Mouse (Mus musculus): ENCODE data around the gene Spesp1. TPM values are rescaled to one million over a fixed set of nuclear protein-coding genes. Genes with fewer than 3 reads are reported as not detected.

The Spesp1 gene
- total RNA-seq (2021), result under 1 TPM in 1 of 2 experiments, not detected in 1; 0.11 TPM
- long read RNA-seq, result 0 reads

GRCm38 (mm10) chr9:62281991-62282390 is at the start of gene Spesp1:
Gene Spesp1, minus strand, starts transcription at chr9:62282208.
- DNase-seq (ENCODE audit: low spot score in 2 of 2), result no peak

GRCm38 (mm10) chr9:62325965-62326364 is 44.0 kb upstream of the Spesp1 start:
- DNase-seq (ENCODE audit: low spot score in 2 of 2), result no peak

DNA sequence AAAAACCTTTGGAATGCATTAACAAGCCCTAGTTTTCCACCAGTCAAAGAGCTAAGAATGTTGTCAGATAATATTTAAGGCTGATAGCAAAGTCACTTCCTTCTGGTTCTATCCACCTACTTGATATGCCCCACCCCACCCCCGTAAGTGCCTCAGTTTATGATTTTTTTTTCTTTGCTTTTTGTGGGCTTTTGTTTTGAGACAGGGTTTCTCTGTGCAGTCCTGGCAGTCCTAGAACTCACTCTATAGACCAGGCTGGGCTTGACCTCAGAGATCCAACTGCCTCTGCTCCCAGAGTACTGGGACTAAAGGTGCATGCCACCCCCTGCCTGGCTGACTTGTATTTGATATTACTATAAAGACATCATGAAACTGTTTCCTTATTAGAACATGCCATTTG is 41.8 kb upstream of the Spesp1 start:
- DNase-seq (ENCODE audit: low spot score in 2 of 2), result no peak

GRCm38 (mm10) chr9:62318729-62319128 is 36.7 kb upstream of the Spesp1 start:
- no peak for DNase-seq (ENCODE audit: low spot score in 2 of 2)

DNA sequence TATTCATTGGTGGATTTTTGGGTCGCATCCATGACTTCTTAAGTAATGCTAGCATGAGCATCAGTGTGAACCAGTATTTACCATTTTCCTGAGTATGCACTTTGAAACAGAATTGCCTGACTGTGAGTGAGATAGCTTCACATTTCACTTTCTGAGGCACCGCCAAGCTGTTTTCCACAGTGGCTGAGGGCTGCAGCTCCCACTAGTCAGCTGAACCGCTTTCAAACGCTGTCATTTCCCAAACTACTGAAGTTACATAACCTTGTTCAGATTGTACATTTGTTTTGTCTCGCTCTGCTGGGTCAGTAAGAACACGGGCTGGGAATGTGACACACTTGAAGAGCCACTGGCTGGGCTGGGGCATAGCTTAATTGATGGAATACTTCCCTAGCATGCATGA is 33.5 kb upstream of the Spesp1 start:
- no peak for DNase-seq (ENCODE audit: low spot score in 2 of 2)

DNA sequence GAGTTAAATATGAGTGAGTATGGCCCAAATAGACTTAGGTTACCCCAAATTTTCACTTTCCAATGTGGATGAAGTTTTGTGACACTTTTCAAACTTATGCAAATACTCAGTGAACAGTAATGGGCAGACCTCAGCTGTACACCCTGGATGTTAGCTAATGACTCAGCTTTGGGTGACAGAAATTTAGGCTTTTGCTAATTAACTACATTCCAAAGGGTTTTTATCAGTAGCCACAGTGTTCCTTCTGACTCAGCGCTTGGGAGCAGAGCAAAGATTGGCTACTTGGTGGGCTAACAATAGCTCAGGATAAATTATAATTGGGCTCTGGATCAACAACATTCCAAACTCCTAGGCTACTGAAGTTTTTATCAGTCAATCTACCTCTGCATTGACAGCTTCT is 14.9 kb upstream of the Spesp1 start:
- no peak for DNase-seq (ENCODE audit: low spot score in 2 of 2)

DNA sequence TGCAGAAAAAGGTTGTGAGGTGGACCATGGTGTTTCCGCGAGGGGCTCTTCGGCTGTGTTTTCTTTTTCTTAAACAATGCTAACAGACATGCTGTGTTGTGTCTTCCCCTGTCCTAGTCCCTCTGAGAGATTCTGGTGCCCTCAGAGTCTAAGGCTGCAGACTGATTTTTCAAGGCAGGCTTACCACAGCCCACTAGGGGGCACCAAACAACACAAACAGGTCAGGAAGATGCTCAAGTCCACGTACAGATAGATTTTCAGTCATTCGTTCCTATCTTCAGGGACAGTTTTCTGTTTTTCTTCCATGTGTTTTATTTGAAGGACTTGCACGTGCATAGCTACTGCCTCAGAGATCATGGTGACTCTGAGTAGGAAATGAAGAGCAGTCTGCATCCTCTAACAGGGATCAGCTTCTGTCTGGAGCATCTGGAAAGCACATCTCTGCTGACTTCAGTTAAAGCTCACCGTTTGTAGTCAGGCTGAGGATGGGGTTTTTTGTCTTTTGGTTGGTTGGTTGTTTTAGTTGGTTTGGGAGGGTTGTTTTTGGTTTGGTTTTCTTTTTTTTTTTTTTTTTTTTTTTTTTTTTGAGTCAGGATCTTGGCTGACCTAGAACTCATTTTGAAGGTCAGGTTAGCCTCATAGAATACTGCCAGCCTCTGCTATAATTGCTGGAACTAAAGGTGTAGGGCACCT is 13.1 kb upstream of the Spesp1 start:
- peak; percentile 88 to 90 for DNase-seq (ENCODE audit: low spot score in 2 of 2)

- no peak for DNase-seq (ENCODE audit: low spot score in 2 of 2)
Measured at GRCm38 (mm10) chr9:62287633-62288025, 5.6 kb upstream of the Spesp1 start.

DNA sequence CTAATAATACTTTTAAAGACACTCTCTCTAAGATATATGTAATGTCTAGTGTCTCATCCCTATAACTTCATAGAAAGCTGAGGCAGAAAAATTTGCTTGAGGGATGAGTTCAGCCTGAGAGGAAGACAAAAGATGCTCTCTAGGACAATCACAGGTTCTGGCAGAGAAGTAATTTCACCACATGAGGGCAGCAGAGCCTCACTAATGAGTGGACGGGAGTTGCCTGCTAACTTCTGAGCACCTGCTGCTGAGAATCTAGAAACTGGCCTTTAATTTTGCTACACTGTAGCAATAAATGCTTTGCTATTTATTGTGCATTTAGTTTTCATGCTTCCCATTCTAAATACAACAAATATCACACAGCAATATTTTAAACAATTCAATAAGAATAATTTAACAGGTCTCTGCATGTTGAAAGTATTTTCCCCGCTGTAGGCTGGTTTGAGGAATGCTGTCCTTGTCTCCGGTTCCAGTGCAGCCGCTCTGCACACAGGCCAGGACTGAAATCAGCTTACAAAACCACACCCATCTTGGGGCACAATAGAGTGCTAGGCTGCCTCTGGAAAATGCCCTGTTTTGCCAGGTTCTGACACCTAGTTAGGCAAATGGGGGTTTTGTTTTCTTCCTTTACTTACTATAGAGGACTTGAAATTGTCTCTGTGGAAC is 5.1 kb upstream of the Spesp1 start:
- peak; percentile 82 to 84 for DNase-seq (ENCODE audit: low spot score in 2 of 2)

DNA sequence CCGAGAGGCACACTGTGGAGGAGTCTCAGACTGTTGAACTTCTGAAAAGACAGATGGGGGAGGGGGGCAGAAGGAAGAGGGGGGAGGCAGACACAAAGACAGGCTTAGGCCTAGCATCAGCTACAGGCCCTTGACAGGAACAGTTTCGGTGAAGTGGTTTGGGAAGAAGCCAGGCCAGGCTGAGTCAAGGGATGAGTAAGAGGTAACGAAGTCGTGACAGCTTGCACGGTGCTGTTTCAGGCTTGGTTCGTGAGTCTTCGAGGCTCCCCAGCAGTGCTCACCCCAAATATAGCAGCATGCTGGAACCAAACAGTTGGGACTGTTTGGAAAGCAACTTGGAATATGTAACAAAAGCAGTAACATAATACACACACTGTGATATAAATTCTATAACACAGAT is 2.3 kb upstream of the Spesp1 start:
- no peak for DNase-seq (ENCODE audit: low spot score in 2 of 2)

DNA sequence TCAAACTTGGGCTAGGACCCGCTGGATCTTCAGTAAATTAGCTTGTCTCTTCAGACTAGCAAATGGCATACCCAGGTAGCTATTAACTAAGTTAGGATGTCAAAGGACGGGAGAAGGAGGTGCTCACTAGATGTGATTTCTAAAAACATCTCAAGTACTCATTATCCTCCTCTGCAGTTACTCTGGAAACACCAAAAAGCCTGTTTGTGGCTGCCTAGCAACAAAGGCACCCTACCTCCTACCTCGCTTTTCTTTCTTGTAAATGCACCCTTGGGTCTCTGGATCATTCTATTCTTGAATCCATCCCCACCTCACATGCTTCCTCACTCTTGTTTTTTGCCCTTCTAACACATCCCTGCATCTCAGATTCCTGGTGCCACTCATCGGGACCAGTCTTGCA is 5.1 kb downstream of the Spesp1 start:
- DNase-seq (ENCODE audit: low spot score in 2 of 2), result no peak

- no peak for DNase-seq (ENCODE audit: low spot score in 2 of 2)
Measured at GRCm38 (mm10) chr9:62270775-62271399, 11.1 kb downstream of the Spesp1 start.

- no peak for DNase-seq (ENCODE audit: low spot score in 2 of 2)
Measured at GRCm38 (mm10) chr9:62269161-62269560, 12.8 kb downstream of the Spesp1 start.

DNA sequence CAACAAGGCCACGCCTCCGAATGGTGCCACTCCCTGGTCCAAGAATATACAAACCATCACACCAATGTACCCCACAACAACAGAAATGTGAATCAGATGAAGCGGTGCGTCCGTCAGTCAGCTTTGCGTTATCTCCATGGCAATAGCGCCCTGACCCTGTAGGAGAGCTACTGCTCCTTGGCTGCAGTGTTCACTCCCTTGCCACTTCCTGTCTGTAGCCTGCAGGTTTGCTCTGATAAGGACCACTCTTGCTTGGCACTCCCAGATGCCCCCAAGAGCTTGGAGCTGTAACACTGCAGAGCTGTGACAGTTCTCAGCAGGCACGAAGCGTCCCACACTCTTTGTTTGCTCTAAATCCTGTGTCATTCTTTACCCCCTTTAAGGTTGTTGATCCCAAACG is 16.7 kb downstream of the Spesp1 start:
- DNase-seq (ENCODE audit: low spot score in 2 of 2), result no peak

DNA sequence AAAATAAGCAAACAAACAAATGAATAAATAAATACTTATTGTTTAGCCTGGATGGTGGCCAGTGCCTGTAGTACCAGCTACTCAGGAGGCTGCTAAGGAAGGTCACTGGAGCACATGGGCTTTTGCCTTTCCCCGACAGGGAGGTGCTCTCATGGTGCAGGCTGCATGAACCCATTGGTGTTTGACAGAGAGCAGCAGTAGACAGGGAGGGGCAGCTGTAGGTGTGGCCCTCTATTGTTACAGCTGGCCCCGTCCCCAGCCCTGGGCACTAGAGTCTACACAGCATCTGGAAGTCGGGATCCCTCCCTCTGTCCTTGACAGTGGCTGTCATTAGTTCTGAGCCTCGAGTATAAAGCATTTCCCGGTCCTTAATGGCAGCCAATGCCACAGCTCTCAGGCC is 18.4 kb downstream of the Spesp1 start:
- DNase-seq (ENCODE audit: low spot score in 2 of 2), result no peak

DNA sequence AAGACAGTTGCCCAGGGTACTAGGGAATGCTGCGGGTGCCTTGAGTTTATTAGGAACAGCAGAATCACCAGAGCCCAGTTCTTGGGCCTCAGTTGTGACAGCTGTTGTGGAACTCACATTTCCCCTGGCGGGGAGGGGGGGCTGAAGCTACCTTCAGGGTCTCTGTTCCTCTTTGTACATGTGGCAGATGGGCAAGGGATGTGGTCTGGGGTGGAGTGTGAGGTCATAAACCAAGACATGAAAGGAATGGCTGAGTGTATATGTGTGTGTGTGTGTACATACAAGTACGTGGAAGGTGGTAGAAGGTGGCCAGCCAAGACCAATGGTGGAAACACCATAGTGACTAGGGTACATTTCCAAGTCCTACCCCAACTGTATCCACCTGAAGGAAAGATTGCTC is 20.6 kb downstream of the Spesp1 start:
- no peak for DNase-seq (ENCODE audit: low spot score in 2 of 2)

DNA sequence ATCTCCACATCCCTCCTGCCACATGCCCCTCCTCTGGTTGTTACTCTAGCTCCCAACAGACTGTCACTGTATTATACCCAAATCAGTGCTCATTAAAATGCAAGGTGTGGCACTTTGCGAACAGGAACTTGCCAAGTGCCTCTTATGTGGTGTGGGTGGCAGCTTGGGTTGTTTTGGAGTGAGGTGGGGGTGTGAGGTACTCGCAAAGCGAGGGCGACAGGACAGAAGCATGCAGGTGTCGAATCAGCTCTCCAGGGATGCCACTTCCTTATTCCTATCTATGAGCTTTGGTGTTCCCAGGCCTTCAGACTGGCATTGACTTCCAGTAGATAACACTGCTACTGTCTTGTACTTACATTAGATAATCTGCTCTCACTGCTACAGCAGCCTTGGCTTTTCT is 21.0 kb downstream of the Spesp1 start:
- DNase-seq (ENCODE audit: low spot score in 2 of 2), result no peak

GRCm38 (mm10) chr9:62258005-62258404 is 24.0 kb downstream of the Spesp1 start:
- no peak for DNase-seq (ENCODE audit: low spot score in 2 of 2)

GRCm38 (mm10) chr9:62255896-62256576 is 26.0 kb downstream of the Spesp1 start:
- DNase-seq (ENCODE audit: low spot score in 2 of 2), result peak in 1 of 2 experiments; percentile 11

DNA sequence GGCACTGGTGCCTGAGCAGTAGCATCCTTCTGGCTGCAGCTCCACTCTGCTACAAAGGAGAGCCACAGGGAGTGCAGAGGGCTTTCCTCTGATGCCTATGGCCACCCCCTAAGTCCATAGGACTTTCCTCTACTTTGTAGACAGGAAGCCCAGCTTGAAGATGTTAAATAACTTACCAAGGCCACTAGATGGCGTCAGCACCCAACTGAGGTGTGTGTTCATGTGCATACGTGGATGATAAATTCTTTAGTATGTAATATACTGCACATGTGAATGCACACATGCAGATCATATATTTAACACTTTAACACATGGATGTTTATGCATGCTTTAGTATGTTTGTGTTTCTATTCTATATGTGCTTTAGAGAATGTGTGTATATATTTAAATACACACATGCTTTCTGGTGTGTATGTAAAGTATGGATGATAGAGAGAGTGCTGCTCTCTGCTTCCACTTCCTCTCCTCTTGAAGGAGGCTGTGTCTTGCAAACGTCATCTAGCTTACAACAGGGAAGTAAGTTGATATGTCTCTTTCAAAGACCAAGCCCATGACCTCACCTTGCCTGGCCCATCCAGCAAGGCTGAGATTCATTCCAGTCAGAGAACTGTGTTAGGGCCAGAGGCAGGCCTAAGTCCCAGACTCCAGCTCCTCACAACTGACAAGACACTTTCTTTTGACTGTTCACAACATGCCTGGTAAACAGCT is 28.1 kb downstream of the Spesp1 start:
- DNase-seq (ENCODE audit: low spot score in 2 of 2), result no peak

GRCm38 (mm10) chr9:62250296-62250695 is 31.7 kb downstream of the Spesp1 start:
- DNase-seq (ENCODE audit: low spot score in 2 of 2), result no peak

Data from layer of hippocampus, postnatal 10 days (tissue).